Mouse (Mus musculus) gastrocnemius, postnatal 10 days (tissue): ENCODE measurements at regions not wholly inside any gene's neighbourhood (a gene's known extent, or its start where the extent isn't known, plus 50 kb on each side); places are given as distances from the start of the nearest gene placed in this dataset.

Experiments
- DNase-seq: peaks from one replicate; pipeline ENCODE4 v3.0.0; 2021; ENCODE audit warnings: mixed read lengths

DNA sequence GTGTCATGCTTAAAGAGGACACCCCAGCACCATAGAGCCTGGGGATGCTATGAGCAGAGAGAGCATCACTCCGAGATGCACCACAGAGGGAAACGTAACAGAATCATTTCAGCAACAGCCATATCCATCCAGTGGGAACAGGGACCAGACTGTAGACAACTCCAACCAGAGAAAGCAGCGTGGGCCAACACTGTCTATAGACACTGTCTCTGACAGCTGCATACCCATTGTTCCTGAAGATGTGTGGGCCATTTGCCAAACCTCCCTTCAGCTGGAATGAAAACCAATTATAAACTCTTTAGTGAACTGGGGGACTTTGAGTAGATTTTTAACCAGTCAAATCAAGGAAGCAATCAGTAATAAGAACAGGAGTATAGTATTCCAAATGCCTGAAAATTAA lies 630.8 kb upstream of the Fam19a5 start:
- DNase-seq = no peak

DNA sequence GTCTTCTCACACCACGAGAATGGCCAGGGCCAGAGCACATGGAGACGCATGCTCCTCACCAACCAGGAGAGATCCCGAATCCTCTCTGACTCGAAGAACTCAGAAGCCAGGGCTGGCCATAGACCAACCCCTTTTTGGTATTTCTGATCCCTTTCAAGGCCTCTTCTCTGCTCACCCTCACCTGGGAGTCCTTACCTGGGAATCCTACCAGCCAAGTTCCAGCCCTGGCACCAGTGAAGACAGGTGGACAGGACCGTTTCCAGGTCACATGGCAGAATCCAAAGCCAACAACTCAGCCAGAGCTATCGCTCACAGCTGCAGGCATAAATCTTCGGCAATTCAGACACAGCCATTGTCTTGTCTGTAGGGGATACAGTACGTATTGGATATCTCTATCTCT lies 626.2 kb upstream of the Fam19a5 start:
- no peak for DNase-seq

DNA sequence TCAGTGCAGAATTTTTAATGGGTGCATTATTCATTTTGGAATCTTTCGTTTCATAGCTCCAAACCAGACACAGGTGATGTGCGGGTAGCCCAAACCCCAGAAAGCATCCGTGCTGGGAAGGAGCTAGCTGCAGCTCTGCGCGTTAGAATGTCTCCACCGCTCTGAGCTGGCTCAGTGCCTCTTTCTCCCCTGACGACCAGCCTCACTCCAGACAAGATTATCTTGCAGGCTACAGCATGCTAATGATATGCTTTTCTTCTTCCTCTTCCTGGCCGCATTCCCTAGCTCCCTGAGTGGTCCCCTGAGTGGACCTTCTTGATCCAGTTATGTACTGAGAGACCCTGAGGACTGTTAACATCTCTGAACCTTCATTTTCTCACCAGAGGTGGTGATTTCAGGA lies 624.4 kb upstream of the Fam19a5 start:
- DNase-seq = no peak

DNA sequence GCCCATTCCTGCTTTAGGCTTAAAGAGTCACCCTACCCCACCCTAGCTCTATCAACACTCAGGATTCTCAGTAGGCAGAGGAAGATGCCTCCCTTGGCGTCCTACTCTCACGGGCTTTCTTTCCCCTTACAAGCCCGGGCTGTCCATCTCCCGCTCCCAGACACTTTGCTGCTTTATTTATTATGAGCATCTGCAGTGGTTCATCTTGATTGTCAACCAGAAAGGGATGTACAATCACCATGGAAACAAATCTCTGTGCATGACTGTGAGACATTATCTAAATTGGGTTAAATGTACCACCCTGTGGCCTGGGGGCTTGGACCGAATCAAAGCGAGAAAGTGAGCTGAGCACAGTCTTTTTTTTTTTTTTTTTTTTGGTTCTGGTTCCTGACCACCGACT lies 623.9 kb upstream of the Fam19a5 start:
- no peak for DNase-seq

DNA sequence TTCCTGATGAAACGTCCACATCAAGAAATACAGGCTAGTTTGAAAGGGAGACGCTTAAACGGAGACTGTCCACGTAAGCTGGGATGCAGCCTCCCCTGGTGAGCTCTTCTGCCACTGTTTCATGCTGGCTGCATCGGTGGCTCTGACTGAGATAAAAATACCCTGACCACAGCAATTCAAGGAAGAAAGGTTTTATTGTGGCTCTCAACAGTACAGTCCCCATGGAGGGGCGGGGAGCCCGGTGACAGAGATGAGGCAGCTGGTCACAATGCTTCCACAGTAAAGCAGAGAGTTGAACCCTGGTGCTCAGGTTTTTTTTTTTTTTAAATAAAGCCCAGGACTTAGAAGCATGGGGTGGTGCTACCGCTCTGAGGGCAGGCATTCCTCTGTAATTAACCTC lies 622.7 kb upstream of the Fam19a5 start:
- no peak for DNase-seq

DNA sequence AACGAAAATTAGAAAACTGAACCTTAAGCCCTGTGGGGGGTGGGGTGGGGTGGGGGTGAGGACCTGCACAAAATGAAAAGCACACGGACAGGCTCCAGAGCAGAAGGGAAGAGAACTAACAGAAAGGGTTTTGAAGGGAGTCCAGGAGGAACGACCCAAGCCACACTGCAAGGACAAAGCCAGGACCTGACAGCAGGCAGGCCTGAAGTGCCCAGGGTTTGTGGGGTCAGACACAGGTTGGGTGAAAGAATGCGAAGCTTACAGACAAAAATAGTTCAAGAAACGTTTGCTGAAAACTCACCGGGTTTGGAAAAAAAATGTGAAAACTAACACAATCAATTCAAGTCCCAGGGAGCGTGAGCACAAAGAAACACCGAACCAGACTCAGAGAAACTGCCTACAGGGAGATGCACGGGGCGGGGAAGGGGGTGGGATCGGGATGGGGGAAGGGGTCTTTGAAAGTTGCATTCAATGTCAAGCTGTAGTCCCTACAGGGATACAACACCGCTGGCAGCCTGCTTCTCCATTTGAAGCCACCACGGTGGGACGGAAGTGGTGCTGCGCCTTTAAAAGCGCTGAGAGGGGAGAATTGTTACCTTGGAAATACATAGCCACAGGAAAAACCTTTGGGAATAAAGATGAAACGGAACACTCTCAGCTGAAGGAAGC lies 618.9 kb upstream of the Fam19a5 start:
- no peak for DNase-seq

DNA sequence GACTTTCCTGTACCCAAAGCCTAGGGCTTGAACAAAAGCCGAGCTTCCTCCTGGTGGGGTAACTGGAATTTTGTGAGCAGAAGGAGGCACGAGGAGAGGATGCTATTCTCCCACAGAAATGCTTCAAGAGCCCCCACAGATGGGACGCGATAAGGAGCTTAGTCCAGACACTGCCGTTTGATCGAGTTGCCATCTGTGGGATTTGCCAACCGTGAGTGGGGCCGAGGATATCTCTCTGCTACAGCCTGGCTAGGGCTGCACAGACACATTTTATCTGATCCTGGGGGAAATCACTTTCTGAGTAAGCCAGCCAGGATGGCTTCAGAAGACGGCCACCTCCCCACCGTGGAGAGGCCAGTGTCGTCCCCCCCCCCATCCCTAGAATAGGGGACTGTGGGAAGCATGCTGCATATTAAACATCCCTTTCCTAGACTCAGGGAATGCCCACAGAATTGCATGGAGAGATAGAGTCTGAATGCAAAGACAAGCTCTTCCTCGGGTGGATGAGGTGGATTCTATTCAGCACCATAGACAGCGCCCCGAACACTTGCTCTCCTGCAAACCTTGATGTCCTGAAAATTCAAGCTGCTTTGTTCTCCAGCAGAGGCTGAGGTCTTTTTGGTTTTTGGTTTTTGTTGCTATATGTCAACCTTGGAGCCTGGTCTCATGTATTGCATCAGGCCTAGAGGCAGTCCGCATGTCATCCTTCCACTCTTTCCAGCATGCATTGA lies 611.6 kb upstream of the Fam19a5 start:
- peak; percentile 13 for DNase-seq

DNA sequence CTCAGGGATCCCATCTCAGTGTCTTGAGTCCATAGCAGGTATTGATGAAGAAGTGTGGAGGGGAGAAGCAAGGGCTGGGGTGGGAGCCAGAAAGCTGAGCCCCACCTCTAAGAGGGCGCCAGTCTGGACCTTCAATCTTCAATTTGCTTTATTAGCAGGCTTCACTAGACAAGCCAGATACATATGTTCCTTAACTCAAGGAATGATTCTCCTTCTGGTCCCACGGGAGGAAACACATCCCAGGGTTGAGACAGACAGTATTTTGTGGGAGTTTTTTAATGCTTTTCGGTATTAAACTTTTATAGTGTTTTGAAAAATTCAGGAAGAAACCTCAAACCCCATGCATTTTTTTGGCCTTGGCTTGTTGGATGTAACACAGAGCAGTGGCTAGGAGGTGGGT lies 606.7 kb upstream of the Fam19a5 start:
- DNase-seq = no peak

DNA sequence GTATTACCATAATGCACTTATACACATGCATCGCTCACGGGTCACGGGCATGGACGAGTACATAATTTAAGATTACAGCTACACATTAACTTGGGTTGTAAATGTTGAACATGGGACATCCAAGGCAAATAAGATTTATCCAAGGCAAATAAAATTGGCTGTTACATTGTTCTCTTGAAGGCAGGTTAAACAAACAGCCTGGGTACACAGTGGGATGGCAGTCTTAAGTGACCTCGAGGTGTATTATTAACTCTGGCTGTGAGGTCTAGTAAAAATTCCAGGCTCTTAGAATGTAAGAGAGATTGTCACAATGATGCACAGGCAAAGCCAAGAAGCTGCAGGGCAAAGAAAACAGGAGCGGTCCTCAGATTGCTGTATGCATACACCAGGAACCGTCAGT lies 599.6 kb upstream of the Fam19a5 start:
- no peak for DNase-seq

DNA sequence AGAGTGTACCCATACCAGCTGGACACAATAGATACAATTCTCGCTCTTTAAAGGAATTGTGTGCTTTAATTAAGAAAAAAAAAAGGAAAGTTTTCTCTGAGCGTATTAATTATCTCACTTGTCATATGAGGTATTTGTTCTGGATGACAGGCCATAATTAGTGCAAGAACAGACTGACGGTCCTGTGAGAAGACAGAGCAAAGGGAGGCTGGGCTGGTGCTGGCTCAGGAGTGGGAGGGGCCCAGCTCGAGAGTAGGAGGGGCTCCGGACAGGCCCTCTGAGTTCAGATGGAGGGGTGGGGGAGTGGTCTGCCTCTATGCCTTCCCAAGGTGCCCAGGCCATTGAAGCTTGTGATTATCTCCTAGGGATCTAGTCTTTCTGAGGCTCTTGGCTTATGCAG lies 591.5 kb upstream of the Fam19a5 start:
- DNase-seq = no peak

DNA sequence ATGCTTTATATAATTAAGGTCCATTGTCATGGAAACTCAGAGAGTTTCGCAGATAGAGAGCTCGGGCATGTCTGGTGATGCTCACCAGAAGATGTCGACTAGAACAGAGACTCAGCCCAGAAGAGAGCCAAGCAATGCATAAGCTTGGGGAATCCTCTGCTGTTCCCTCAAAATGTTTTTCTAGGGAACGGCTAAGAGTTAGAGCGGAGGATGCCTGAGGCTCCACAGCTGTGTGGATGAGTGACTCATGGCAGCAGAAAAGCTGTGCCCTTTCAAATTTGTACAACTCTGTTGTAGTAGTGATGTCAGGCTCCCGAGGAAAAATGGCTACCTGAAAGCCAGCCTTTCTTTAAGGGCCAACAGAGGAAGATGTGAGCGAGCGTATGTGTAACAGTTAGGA lies 586.2 kb upstream of the Fam19a5 start:
- no peak for DNase-seq

DNA sequence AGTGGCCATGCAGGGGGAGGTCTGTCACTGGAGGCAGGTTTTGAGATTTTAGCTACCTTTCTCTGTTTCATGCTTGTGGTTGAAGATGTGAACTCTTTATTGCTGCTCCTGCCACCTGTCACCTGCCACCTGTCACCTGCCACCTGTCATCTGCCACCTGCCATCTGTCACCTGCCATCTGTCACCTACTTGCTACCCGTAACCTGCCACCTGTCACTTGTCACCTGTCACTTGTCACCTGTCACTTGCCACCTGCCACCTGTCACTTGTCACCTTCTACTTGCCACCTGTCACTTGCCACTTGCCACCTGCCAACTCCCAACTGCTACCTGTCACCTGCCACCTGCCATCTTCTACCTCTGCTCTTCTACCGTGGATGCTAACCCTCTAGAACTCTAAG lies 581.2 kb upstream of the Fam19a5 start:
- no peak for DNase-seq

DNA sequence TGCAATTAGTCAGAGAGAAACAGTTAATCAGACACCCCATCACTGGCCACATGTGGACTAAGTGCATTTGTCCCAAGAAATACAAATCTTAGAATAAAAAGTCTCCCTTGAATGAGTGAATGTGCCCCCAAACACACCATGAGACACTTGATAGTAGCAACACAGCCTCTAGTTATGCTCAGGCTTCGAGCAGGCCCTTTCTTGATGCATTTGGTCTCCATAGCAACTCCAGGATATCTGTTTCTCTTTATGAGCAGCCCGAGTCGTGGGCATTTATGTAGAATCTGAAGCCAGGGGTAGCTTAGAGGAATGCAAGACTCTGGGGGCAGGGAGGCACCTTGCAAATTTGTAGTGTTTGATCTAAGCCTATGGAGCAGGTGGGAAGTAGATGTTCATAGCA lies 580.6 kb upstream of the Fam19a5 start:
- no peak for DNase-seq

DNA sequence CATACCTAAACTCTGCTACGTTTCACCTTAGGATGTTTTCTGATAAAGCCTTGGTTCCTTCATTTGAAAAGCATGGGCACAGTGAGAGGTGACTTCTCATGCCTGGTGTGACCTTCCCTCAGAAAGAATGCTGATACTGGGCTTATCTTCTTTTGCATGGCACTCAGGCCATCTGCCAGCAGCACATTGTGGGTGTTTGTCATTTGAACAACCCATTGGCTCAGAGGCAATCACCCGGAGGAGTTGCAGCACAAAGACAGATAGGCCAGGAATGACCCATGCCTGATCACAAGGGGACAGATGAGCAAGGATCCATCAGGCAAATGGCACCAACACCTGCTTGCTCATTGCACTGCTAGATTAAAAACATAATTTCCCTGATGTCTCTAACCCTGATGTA lies 572.7 kb upstream of the Fam19a5 start:
- no peak for DNase-seq

DNA sequence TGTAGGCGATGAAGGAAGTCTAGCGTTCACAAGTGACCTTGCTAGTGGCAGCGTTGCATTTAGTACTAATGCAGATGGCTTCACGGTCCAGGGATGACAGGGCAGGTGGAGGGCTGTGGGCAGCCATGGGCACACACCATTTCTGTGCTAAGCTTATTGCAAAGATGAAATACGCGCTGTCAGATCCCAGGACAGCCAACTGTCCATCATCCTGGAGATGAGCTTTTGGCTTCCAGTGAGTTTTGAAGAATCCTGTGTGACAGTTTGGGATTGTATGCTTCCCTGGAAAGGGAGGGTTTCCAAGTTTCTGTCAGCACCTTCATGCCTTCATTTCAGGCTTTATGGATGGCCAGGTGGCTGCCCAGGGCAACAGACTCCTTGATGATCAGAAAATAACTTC lies 547.9 kb upstream of the Fam19a5 start:
- no peak for DNase-seq

DNA sequence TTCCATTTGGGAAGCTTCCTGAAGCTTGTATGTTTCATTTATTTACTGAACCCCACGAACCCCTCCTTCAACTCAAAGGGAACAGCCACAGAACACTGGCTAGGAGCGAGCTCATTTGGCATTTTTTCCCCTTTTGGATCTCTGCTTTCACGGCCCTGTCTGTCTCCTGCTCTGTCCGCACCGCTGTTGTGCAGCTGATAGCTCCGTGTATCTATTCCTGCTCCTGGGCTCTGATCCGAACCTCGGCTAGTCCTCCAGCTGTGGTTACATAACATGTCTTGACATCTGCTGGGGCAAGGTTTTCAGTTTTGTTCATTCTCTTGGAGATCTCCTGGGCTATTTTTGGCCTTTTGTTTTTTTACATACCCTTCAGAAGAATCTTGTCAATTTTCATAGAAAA lies 525.1 kb upstream of the Fam19a5 start:
- DNase-seq = no peak

DNA sequence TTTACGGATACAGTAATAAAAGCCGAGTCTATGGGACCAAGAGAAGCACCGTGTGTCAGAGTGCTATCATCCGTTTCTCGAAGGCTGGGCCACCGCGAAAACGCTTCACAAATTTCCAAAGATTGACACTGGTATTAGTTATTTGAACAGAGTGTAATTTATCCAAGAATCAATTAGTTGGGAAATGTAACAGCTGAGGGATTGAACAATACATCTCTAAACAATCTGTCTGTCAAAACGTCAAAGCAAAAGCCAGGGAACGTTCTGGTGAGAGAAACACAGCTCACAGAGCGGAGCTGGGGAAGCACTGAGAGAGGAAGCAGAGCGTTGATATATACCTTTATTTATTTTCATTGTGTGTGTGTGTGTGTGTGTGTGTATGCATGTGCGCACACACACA lies 498.1 kb upstream of the Fam19a5 start:
- no peak for DNase-seq

DNA sequence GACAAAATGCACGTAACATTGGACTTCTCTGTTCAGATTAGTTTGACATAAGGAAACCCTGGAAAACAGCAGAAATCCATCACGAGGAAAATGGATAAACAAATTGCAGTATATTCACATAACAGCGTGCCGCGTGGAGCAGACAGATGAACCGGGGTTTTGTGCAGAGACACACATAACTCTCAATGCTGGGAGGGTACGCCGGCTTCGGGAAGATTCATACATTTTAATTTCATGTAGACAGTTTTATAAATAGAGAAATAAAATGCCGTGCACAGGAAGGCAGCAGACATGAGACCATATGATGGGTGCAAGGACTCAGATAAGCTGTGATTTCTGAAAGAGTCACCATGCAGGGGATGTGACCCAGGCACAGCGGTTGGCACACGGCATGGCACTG lies 489.9 kb upstream of the Fam19a5 start:
- DNase-seq = no peak

DNA sequence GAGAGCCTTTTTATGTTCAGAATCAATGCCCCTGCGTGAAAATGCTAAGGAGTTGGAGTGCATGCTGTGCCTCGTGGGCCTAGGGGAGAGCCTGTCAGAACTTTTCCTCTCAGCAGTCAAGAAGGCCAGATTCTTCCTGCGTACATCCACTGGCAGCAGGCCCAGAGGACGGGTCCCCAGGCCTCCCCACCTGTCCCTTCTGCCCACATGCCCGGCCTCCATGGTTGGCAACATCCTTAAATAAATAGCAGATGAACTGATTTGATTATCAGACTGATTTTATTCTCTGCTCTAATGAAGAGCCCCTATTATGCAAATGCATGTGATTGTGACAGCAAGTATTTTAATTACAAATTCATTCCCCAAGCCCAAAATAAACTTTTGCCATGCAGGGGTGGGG lies 479.2 kb upstream of the Fam19a5 start:
- DNase-seq = no peak

DNA sequence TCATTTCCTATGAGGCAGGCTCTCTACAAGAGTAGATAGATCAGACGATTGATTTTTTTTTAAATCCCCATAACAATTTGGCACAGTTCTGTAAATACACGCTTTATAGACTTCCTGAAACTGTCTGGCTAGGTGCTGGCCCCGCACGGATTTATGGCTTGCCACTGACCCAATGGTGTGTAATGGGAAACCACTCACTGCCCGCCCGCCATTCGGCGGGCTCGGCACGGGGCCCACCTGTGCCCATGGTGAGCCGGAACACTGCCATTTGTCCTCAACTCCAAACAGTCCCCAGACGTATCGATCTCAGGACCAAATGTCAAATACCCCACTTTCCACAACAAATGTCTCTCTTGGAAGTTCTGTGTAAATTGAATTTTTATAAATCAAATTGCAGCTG lies 475.8 kb upstream of the Fam19a5 start:
- DNase-seq = no peak

DNA sequence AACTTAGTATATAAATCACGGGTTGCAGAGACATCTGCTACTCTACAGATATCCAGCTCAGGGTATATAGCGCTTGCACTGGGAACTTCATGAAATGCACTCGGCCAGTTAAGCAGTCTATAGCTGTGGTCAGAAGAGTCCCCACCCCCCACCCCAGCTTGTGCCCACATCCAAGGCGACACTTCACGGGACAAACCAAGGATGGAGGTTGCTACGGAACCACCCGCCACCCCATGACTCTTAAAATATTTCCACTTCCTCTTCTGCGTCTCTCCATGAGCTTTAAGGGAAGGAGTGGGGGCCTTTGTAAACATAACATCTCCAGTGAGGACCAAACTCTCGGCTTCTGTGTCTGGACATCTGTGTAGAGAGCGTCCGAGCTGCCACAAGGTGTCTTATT lies 469.5 kb upstream of the Fam19a5 start:
- DNase-seq = no peak

DNA sequence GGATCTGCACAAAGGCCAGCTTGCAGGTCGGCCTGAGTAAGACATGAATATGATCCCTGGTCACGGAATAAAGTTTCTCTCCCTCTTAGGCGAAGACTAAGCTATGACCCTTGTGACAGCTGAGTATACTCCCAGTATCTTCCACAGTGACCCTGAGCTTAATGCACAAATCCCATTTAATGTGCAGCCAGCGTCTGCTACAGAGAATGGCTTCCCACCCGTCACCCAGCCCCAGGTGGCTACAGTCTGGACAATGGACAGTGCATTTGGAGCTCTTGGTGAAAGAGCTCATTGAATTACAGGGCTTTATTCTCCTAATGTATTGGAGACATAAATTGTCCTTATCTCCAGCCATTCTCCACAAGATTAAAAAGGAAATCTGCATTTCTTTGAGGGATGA lies 454.3 kb upstream of the Fam19a5 start:
- no peak for DNase-seq

DNA sequence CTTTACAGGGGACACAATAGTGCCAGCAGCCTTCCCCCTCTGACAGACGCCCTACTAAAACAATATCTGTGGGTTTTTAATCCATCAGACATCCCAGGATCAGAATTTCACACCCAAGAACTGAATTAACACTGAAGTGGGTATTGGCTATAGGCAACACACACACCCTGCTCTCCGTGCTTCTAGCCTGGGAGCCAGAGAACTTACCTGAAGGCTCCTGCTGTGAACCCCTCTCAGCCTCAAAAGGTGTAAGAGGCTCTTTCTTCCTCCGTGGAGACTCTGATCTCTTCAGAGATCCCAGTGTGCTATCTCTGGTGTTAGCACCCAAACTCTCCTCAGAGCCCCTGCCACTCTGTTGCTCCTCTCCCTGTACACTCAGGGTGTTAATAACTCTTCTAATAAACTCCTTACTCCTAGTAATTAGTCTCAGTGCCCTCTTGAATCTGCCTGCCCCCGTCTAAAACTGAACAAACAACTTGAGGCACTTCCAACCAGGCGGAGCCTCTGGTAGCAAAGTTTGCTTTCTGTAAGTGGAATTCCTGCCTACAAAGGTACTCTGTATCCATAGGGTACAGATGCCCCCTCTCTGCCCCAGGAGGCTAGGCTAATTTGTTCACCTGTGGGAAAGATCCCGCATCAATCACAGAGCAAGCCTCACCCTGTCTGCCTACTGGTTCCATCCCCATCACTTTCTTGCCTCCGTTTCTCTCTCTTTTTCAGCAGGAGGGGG lies 452.9 kb upstream of the Fam19a5 start:
- no peak for DNase-seq

DNA sequence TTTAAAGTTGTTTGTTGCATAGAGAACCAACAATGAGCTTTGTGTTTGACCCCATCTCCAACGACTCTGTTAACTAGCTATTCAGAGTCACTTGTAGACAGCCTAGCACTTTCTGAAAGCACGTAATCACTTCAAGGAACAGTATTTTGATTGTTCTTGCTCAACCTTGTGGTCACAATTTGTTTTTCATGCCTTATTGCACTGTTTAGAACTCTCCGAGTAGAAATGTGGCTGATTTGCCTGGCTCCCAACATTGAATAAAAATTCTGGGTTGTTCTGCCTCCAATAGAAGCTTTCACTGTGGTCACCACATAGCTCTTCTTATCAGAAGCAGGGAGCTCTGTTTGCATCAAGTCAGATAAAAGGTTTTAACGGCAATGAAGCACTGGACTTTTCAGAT lies 446.9 kb upstream of the Fam19a5 start:
- no peak for DNase-seq
